Mouse (Mus musculus) testis, adult 2 months (tissue): Measurements from ENCODE around the gene Tph1. TPM values are rescaled to one million over a fixed set of nuclear protein-coding genes. Genes with fewer than 3 reads are reported as not detected.

Source experiments
- H3K27ac ChIP-seq: fragments of 200-500 bp; 2 replicates; pipeline ENCODE4 v1.5.1; 2012; ENCODE audit warnings: low read depth, low read length; ENCODE audit not compliant: control insufficient read depth, insufficient read depth
- H3K27me3 ChIP-seq: fragments of 200-500 bp; 2 replicates; pipeline ENCODE4 v1.6.1; 2012; ENCODE audit warnings: mild to moderate bottlenecking, low read length, moderate library complexity; ENCODE audit not compliant: control insufficient read depth, insufficient read depth
- H3K36me3 ChIP-seq: fragments of 200-500 bp; 2 replicates; pipeline ENCODE4 v1.6.1; 2012; ENCODE audit warnings: mild to moderate bottlenecking, low read length; ENCODE audit not compliant: control insufficient read depth, insufficient read depth
- H3K4me1 ChIP-seq: fragments of 200-500 bp; 2 replicates; pipeline ENCODE4 v1.6.1; 2012; ENCODE audit warnings: low read length; ENCODE audit not compliant: control insufficient read depth, insufficient read depth
- H3K4me3 ChIP-seq: fragments of 200-500 bp; 2 replicates; pipeline ENCODE4 v1.5.1; 2012; ENCODE audit warnings: low read depth, mild to moderate bottlenecking, low read length, moderate library complexity, mixed read lengths; ENCODE audit not compliant: control insufficient read depth
- CTCF ChIP-seq: fragments of 200-500 bp; IDR thresholded peaks from 2 replicates; pipeline ENCODE4 v1.5.1; 2012; ENCODE audit warnings: low read depth, mild to moderate bottlenecking, inconsistent platforms, low read length, moderate library complexity; ENCODE audit not compliant: control insufficient read depth, insufficient read depth, insufficient replicate concordance
- POLR2A ChIP-seq: fragments of 200-500 bp; IDR thresholded peaks from 2 replicates; pipeline ENCODE4 v1.6.1; 2012; ENCODE audit warnings: low read depth, mild to moderate bottlenecking, inconsistent platforms, low read length, moderate library complexity; ENCODE audit not compliant: control insufficient read depth
- polyA plus RNA-seq: library from polyadenylated mRNA; depleted of rRNA; stranded (reverse); fragments of >200 nt; gene quantifications from 2 replicates; pipeline ENCODE4 v1.2.3, GENCODE M21; 2012

Tph1 gene
- polyA plus RNA-seq, 1 experiment, result not detected

DNA sequence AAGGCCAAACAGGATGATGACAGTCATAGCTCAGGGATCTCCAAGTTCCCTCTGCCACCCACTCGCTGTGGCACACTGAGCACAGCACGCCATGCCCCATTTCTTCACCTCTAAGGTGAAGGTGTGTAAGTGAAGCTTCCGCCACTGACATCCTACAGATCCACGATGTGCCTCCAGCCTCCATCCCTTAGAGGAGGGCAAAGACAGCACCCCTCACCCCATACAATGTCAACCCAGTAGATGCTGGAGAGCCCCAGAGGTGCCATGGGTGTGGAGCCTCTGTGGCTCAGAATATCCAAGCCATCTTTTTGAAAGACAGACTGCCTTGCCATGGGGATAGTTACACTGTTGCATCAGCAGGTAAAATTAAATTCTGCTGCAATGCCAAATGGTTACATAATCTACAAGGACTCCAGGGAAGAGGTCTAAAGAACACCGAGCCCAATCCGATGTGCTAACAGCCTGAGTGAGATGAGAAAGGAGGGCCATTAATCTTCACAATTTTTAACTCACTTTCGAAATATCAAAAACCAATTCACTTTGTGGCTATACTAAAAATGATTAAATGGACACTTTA is 55.8 kb downstream of the Tph1 start:
- H3K4me1 ChIP-seq, result peaks cover 2% of the 10 kb centered on the region; the same call in 1 of the 2 replicates
- H3K4me3 ChIP-seq, result no peak overlapping the region
- no peaks in the 10 kb centered on the region for H3K36me3 ChIP-seq
- H3K27me3 ChIP-seq, result no peaks in the 10 kb centered on the region
- no peak overlapping the region for H3K27ac ChIP-seq
- TF ChIP-seq POLR2A, result no peak
- no peak for TF ChIP-seq CTCF

DNA sequence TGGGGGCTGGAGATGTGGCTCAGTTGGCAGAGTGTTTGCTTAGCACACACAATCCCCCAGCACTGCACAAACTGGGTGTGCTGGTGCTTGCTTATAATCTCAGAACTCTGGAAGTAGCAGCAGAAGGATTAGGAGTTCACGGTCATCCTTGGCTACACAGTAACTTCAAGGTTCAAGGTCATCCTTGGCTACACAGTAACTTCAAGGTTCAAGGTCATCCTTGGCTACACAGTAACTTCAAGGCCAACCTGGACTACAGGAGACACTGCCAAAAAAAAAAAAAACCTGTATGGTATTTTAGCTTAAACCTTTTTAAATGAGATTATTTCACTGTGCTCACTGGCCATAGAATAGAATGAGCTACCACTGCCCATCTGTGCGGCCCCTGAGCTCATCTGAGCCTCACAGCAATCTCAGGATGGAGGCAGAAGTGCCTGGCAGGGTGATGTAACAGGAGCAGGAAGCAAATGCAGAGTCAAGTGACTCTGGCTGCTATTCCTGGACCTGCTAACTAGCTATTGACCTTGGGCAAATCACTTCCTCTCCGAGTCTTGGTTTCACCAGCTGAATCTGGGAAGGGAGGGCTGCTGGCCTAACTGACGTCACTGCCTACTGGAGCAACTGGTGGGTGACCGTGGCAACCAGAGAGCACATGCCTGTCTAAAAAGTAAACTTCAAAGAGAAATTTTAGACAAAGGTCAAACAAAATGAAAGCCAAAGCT is 56.9 kb downstream of the Tph1 start:
- Histone ChIP-seq H3K4me3 (no peak overlapping the region), H3K4me1 (peaks cover 2% of the 10 kb centered on the region; the same call in 1 of the 2 replicates), H3K27ac (no peak overlapping the region; the same call in 1 of the 2 replicates), H3K27me3 (no peaks in the 10 kb centered on the region), H3K36me3 (no peaks in the 10 kb centered on the region)
- TF ChIP-seq CTCF, result no peak
- no peak for TF ChIP-seq POLR2A

DNA sequence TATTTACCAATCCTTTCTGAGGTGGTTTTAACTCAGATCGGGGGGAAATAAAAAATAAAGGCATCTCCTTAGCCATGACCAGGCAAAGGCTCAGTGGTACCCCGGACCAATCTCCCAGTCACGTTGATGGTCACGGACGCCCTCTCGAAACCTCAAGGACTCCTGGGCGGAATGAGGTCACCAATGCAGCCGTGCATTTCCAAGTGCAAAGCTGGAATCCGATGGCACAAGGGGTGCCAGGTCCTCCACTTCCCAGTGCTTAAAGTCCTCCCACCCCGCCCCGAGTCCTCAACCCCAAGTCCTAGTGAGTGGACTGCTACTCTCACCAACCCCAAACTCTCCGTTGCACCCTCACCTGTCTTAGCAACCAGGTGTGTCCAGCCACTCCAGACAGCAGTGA is 58.1 kb downstream of the Tph1 start:
- peaks cover 2% of the 10 kb centered on the region; the same call in 1 of the 2 replicates for H3K4me1 ChIP-seq
- no peaks in the 10 kb centered on the region for H3K27me3 ChIP-seq
- no peaks in the 10 kb centered on the region for H3K36me3 ChIP-seq
- TF ChIP-seq CTCF (no peak), POLR2A (no peak)
- H3K27ac ChIP-seq, result no peak overlapping the region
- no peak overlapping the region for H3K4me3 ChIP-seq

DNA sequence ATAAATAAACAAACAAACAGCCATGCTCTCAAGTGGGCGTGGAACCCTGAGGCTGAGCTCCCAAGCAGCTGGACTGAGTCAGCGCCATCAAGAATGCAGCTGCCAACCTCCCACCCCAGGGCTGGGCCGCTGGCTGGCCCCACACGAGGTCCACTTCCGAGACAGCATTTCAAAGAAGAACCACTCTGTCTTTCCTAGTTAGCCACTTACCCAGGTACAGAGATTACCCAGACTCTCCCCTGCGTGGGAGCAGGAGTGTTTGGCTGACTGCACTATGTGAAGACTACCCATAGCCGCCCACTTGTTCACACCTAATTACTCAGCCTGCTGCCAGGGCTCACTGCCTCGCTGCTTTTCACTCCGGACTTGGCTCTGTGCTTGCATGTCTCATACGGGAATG is 59.2 kb downstream of the Tph1 start:
- no peaks in the 10 kb centered on the region for H3K36me3 ChIP-seq
- no peak overlapping the region for H3K4me3 ChIP-seq
- peaks cover 2% of the 10 kb centered on the region; the same call in 1 of the 2 replicates for H3K4me1 ChIP-seq
- no peak overlapping the region for H3K27ac ChIP-seq
- TF ChIP-seq CTCF (no peak), POLR2A (no peak)
- no peaks in the 10 kb centered on the region for H3K27me3 ChIP-seq

DNA sequence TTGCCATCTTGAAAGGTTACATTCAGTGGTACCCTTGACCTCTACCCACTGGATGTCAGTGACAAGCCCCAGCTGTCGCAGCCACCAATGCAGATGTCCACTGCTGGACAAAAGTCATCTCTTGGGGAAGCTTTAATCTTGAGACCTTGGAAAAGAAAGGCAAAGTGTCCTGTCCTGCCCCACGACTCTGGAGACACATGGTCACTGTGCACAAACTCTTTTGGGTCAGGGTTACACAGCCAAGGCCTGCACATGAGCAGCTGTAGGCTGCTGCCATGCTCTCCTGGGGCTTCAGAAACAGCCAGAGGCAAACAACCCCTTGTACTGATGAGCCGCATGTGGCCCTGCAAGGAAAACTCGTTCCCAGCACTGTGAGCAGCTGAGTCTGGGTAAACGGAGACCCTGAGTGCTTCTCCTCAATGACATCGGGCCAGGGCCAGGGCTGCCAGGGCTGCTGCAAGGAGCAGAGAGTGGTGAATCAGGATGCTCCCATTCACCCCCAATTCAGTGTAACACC is 59.9 kb downstream of the Tph1 start:
- H3K4me1 ChIP-seq, result peaks cover 2% of the 10 kb centered on the region
- H3K27ac ChIP-seq, result 0 out of 2 replicates have a peak overlapping the region, but pooled peaks have one; percentile 5
- no peaks in the 10 kb centered on the region for H3K27me3 ChIP-seq
- H3K36me3 ChIP-seq, result no peaks in the 10 kb centered on the region
- no peak for TF ChIP-seq CTCF
- TF ChIP-seq POLR2A, result no peak
- H3K4me3 ChIP-seq, result no peak overlapping the region

DNA sequence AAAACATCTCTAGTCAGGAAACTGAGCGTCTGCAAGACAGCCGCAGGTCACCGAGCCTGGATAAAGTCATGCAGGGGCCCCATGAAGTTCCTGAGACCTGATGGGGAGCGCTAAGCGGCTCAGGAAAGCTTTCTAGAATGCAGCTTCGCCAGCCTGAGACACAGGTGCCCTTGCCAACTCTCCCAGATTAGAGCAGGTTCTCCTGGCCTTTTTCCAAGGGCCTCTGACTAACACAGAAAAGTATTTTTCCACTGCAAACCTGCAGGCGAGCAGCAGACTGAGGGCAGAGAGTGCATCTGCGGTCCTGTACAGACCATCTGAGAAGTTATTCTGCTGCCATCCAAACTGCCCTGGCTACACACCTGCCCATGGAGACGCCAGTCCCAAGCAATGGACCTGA is 60.4 kb downstream of the Tph1 start:
- TF ChIP-seq POLR2A (no peak), CTCF (no peak)
- H3K27me3 ChIP-seq, result no peaks in the 10 kb centered on the region
- no peak overlapping the region for H3K4me3 ChIP-seq
- H3K27ac ChIP-seq, result no peak overlapping the region
- H3K36me3 ChIP-seq, result no peaks in the 10 kb centered on the region
- H3K4me1 ChIP-seq, result peaks cover 2% of the 10 kb centered on the region

DNA sequence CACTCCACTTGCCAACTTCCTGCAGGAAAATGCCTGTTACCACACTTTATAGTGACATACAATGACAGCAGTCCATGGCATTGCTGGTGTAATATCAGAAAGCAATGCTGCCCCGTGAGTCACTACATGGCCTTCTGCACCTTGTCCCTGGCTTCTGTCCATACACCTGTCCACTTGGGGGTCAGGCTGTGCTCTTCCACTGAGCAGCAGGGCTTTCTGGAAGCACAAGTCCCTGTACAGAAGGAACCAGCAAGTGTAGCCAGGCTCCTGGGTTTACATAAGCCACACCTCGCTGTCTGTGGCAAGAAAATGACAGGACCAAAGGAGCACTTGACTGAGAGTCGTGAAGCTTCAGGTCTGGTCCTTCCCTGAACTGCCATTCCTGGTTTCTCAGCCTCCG is 63.0 kb downstream of the Tph1 start:
- H3K27me3 ChIP-seq, result no peaks in the 10 kb centered on the region
- no peak overlapping the region for H3K4me3 ChIP-seq
- peaks cover 5% of the 10 kb centered on the region; the same call in 1 of the 2 replicates for H3K4me1 ChIP-seq
- no peak overlapping the region for H3K27ac ChIP-seq
- H3K36me3 ChIP-seq, result no peaks in the 10 kb centered on the region
- no peak for TF ChIP-seq CTCF
- no peak for TF ChIP-seq POLR2A
